Mouse (Mus musculus) thymus, adult 2 months (tissue): ENCODE measurements at regions not wholly inside any gene's neighbourhood (a gene's known extent, or its start where the extent isn't known, plus 50 kb on each side); places are given as distances from the start of the nearest gene placed in this dataset.

Source experiments
- DNase-seq: peaks from one replicate; pipeline ENCODE4 v3.0.0; 2021
- H3K27ac ChIP-seq: fragments of 200-500 bp; 2 replicates; pipeline ENCODE4 v1.5.1; 2012; ENCODE audit warnings: low read length, control low read depth; ENCODE audit not compliant: control insufficient read depth, insufficient read depth
- H3K27me3 ChIP-seq: fragments of 200-500 bp; 2 replicates; pipeline ENCODE4 v1.6.1; 2012; ENCODE audit warnings: mild to moderate bottlenecking, low read length, moderate library complexity, mixed read lengths; ENCODE audit not compliant: control insufficient read depth, insufficient read depth
- H3K36me3 ChIP-seq: fragments of 200-500 bp; 2 replicates; pipeline ENCODE4 v1.6.1; 2012; ENCODE audit warnings: mild to moderate bottlenecking, low read length, moderate library complexity; ENCODE audit not compliant: control insufficient read depth, insufficient read depth
- H3K4me1 ChIP-seq: fragments of 200-500 bp; replicated peaks from 2 replicates; pipeline ENCODE4 v1.6.1; 2012; ENCODE audit warnings: low read length; ENCODE audit not compliant: control insufficient read depth, insufficient read depth
- H3K4me3 ChIP-seq: fragments of 200-500 bp; 2 replicates; pipeline ENCODE4 v1.5.1; 2012; ENCODE audit warnings: mild to moderate bottlenecking, low read length, control low read depth, moderate library complexity; ENCODE audit not compliant: control insufficient read depth, insufficient read depth
- CTCF ChIP-seq: fragments of 200-500 bp; IDR thresholded peaks from 2 replicates; pipeline ENCODE4 v1.5.1; 2012; ENCODE audit warnings: mild to moderate bottlenecking, control low read depth, low read length, moderate library complexity, borderline replicate concordance; ENCODE audit not compliant: control insufficient read depth, poor library complexity, insufficient read depth; ENCODE audit errors: extremely low read depth
- POLR2A ChIP-seq: fragments of 200-500 bp; IDR thresholded peaks from 2 replicates; pipeline ENCODE4 v1.6.1; 2012; ENCODE audit warnings: mild to moderate bottlenecking, low read length, control low read depth, moderate library complexity; ENCODE audit not compliant: control insufficient read depth, poor library complexity, insufficient read depth; ENCODE audit errors: extremely low read depth
- WGBS: fragments of 180-500 bp; shearing (Covaris S2); methylation state at CpG from one replicate; pipeline ENCODE4 v1.1.7; 2018; 5-methylcytosine and 5-hydroxymethylcytosine counted together

- TF ChIP-seq POLR2A: no peak
- TF ChIP-seq CTCF: no peak
- Histone ChIP-seq H3K27ac (no peak overlapping the region), H3K27me3 (no peaks in the 10 kb centered on the region), H3K4me3 (no peak overlapping the region), H3K36me3 (no peaks in the 10 kb centered on the region), H3K4me1 (no peaks in the 10 kb centered on the region)
- DNase-seq: no peak
- WGBS: 81% methylated on average over 1 of the region's 1 CpGs
Observed at GRCm38 (mm10) chr4:48938420-48938819, 120.7 kb upstream of the Plppr1 start.

DNA sequence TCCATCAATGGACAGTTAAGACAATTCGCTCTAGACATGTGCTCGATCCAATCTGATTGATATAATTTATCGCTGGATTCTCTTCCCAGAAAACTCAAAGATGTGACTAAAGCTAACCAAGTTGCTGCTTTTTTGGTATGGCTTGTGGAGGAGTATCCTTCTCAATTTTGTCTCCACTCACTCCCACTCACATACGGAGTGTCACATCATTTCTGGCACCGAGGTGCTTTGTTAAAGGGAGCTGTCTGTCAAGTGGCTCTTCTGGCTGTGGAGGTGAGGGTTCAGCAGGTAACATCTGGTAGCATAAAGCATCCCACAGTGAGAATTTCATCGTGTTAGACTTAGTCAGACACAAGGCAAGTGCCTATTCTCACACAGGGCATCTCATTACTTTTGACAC, 120.2 kb upstream of the Plppr1 start:
- Histone ChIP-seq H3K4me1 (no peaks in the 10 kb centered on the region), H3K36me3 (no peaks in the 10 kb centered on the region), H3K4me3 (no peak overlapping the region), H3K27ac (no peak overlapping the region), H3K27me3 (no peaks in the 10 kb centered on the region)
- WGBS: 91% methylated on average over 6 of the region's 6 CpGs
- no peak for DNase-seq
- TF ChIP-seq POLR2A: no peak
- TF ChIP-seq CTCF: no peak

GRCm38 (mm10) chr4:48945266-48945818, 113.7 kb upstream of the Plppr1 start:
- DNase-seq: no peak
- TF ChIP-seq POLR2A (no peak), CTCF (no peak)
- Histone ChIP-seq H3K27ac (no peak overlapping the region), H3K4me1 (no peaks in the 10 kb centered on the region), H3K4me3 (no peak overlapping the region), H3K27me3 (no peaks in the 10 kb centered on the region), H3K36me3 (no peaks in the 10 kb centered on the region)
- WGBS: 90% methylated on average over 2 of the region's 2 CpGs

GRCm38 (mm10) chr4:48952965-48953364, 106.1 kb upstream of the Plppr1 start:
- H3K27me3 ChIP-seq: no peaks in the 10 kb centered on the region
- DNase-seq: no peak
- 79% methylated on average over 1 of the region's 1 CpGs for WGBS
- H3K4me1 ChIP-seq: no peaks in the 10 kb centered on the region
- no peak overlapping the region for H3K27ac ChIP-seq
- H3K36me3 ChIP-seq: no peaks in the 10 kb centered on the region
- TF ChIP-seq CTCF (no peak), POLR2A (no peak)
- no peak overlapping the region for H3K4me3 ChIP-seq

GRCm38 (mm10) chr4:48975810-48976209, 83.3 kb upstream of the Plppr1 start:
- no peak for DNase-seq
- H3K4me1 ChIP-seq: no peaks in the 10 kb centered on the region
- H3K27ac ChIP-seq: no peak overlapping the region
- WGBS: 97% methylated on average over 4 of the region's 4 CpGs
- H3K27me3 ChIP-seq: no peaks in the 10 kb centered on the region
- no peaks in the 10 kb centered on the region for H3K36me3 ChIP-seq
- H3K4me3 ChIP-seq: no peak overlapping the region
- TF ChIP-seq POLR2A (no peak), CTCF (no peak)

DNA sequence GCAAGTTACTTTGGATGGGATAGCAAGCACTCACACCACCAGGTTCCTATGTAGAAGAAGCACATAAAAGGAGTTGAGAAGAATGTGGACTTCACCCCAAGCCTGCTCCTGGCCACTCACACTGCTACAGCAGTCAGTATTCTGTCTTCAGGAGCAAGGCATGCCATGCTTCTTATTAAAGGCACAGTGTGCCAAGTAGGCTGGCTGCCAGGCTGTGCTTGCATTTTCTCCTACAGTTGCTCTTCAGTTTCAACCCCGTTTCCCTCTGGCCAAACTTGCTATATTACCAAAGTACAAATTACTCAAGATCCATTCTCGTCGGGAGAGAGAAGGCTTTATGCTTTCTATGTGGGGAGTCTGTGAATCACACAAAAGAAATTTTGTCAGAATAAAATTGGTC, 67.1 kb upstream of the Plppr1 start:
- DNase-seq: no peak
- 90% methylated on average over 3 of the region's 3 CpGs for WGBS

More for the DNA sequence above, 67.1 kb upstream of the Plppr1 start:
- H3K27me3 ChIP-seq: no peaks in the 10 kb centered on the region
- TF ChIP-seq POLR2A: no peak
- TF ChIP-seq CTCF: no peak
- no peaks in the 10 kb centered on the region for H3K36me3 ChIP-seq
- H3K27ac ChIP-seq: no peak overlapping the region
- no peaks in the 10 kb centered on the region for H3K4me1 ChIP-seq
- H3K4me3 ChIP-seq: no peak overlapping the region
